Mouse (Mus musculus) spleen, adult 2 months (tissue): Measurements from ENCODE around the gene Nfia. TPM values are rescaled to one million over a fixed set of nuclear protein-coding genes. Genes with fewer than 3 reads are reported as not detected.

ENCODE experiments used
- DNase-seq, 2 experiments: peaks; one replicate each; pipeline versions ENCODE4 v3.0.0 to v3.0.0-alpha.2; 2012 to 2021; ENCODE audit warnings: low spot score in 2 of 2, low read depth in 1 of 2
- H3K27ac ChIP-seq: fragments of 200-500 bp; 2 replicates; pipeline ENCODE4 v1.5.1; 2012; ENCODE audit warnings: low read length, inconsistent platforms; ENCODE audit not compliant: insufficient read depth
- H3K27me3 ChIP-seq: fragments of 200-500 bp; 2 replicates; pipeline ENCODE4 v1.6.1; 2012; ENCODE audit warnings: mild to moderate bottlenecking, moderate library complexity, low read length, inconsistent platforms; ENCODE audit not compliant: control insufficient read depth, insufficient read depth
- H3K36me3 ChIP-seq: fragments of 200-500 bp; 2 replicates; pipeline ENCODE4 v1.6.1; 2012; ENCODE audit warnings: mild to moderate bottlenecking, low read length, inconsistent platforms; ENCODE audit not compliant: control insufficient read depth, insufficient read depth
- H3K4me1 ChIP-seq: fragments of 200-500 bp; 2 replicates; pipeline ENCODE4 v1.6.1; 2011; ENCODE audit warnings: inconsistent platforms; ENCODE audit not compliant: control insufficient read depth, insufficient read depth, insufficient read length
- H3K4me3 ChIP-seq: fragments of 200-500 bp; 2 replicates; pipeline ENCODE4 v1.5.1; 2011; ENCODE audit warnings: mild to moderate bottlenecking, inconsistent platforms; ENCODE audit not compliant: insufficient read depth, insufficient read length; ENCODE audit errors: extremely low read depth
- CTCF ChIP-seq: fragments of 200-500 bp; IDR thresholded peaks from 2 replicates; pipeline ENCODE4 v1.5.1; 2011; ENCODE audit warnings: mild to moderate bottlenecking, inconsistent platforms; ENCODE audit not compliant: insufficient read depth, insufficient read length, insufficient replicate concordance; ENCODE audit errors: extremely low read depth
- POLR2A ChIP-seq: fragments of 200-500 bp; IDR thresholded peaks from 2 replicates; pipeline ENCODE4 v1.6.1; 2011; ENCODE audit warnings: low read depth, low read length, inconsistent platforms
- WGBS: fragments of 180-500 bp; shearing (Covaris S2); methylation state at CpG from one replicate; pipeline ENCODE4 v1.1.7; 2018; 5-methylcytosine and 5-hydroxymethylcytosine counted together
- polyA plus RNA-seq: library from polyadenylated mRNA; depleted of rRNA; stranded (reverse); fragments of >200 nt; gene quantifications from 2 replicates; pipeline ENCODE4 v1.2.3, GENCODE M21; 2012

Nfia gene
- polyA plus RNA-seq, 1 experiment = 10.3 TPM

DNA sequence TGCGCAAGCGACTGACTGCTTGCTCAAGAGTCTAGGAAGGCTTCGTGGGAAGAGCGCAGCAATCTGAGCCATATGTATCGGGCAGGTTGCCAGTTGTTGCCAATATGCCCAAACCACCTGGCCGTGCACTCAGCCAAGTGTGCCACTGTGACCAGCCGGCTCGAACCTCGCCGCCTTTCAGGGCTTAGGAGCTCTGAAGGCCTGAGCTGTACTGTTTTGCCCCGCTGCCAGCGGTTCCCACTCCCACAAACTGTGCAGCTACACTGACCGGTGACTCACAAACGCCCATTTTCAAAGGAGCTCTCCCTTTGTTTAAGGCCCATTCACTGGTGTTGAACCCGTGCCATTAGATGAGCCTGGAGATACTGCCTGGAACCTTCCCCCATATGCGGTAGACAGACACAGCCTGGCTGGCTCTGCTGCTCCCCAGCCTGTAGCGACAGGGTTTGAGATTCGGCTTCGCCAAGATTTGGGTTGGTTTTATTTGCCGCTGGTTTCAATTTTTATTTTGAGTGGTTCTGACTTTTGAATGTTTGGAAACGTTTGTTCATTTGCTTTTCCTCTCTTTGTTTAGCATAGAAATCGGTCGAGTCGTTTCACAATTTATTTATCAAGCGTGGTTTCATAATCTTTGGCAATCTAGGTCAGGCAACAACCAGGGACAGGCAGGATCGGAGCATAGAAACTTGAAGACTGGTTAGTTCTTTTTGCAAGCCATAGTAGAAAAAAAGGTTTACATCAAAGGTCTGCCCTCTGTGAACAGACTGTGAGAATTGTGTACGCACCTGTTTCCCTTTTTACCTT lies 138.4 kb downstream of the Nfia start:
- Histone ChIP-seq H3K4me3 (no peak overlapping the region), H3K27me3 (no peaks in the 10 kb centered on the region; the same call in 1 of the 2 replicates), H3K27ac (no peak overlapping the region), H3K36me3 (no peaks in the 10 kb centered on the region), H3K4me1 (no peaks in the 10 kb centered on the region)
- no peak for TF ChIP-seq CTCF
- no peak for TF ChIP-seq POLR2A
- 83% methylated on average over 27 of the region's 27 CpGs for WGBS
- no peak for DNase-seq

DNA sequence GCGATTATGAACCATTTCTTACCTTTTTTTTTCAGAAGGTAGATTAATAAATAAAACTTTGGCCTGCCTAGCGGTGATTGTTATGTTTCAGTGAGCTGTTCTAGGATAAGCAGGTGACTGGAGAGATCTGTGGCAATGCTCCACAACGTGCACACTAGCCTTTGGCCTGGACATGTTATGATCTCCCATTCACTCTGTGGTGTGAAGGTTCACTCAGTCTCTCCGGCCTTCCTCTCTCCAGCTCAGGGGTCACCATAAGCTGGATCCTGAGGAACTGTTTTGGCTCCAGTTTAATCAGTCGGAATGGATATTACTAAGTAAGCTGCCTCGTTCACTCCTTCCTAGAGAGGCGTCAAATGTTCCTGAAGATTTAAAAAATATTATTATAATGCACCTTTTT lies 139.2 kb downstream of the Nfia start:
- 92% methylated on average over 7 of the region's 7 CpGs for WGBS

DNA sequence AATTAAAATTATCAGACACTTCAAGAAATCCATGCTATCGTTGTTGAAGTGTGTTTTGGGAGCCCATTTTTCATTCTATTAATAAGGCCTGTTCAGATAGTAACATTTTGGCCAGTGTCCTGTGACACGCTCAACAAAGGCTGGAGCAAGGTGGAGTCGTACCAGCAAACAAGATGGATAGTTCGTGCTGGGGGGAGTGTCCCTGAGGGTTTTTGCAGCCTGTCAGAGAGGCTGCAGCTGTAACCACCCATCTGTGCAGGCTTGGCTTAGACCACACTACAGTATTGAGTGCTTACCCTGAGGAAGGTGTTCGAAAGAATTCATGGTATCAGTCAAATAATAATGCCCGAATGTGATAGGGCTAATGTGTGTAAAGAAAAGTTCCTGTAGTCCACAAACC lies 139.6 kb downstream of the Nfia start:
- 86% methylated on average over 6 of the region's 6 CpGs for WGBS
- no peaks in the 10 kb centered on the region; the same call in 1 of the 2 replicates for H3K27me3 ChIP-seq
- no peaks in the 10 kb centered on the region for H3K4me1 ChIP-seq
- H3K36me3 ChIP-seq = no peaks in the 10 kb centered on the region
- no peak overlapping the region for H3K4me3 ChIP-seq
- no peak overlapping the region for H3K27ac ChIP-seq
- DNase-seq = no peak
- TF ChIP-seq CTCF (no peak), POLR2A (no peak)

More for the DNA sequence above, 139.2 kb downstream of the Nfia start:
- DNase-seq = no peak
- TF ChIP-seq POLR2A (no peak), CTCF (no peak)
- no peaks in the 10 kb centered on the region for H3K4me1 ChIP-seq
- no peaks in the 10 kb centered on the region; the same call in 1 of the 2 replicates for H3K27me3 ChIP-seq
- H3K4me3 ChIP-seq = no peak overlapping the region
- no peak overlapping the region for H3K27ac ChIP-seq
- no peaks in the 10 kb centered on the region for H3K36me3 ChIP-seq

DNA sequence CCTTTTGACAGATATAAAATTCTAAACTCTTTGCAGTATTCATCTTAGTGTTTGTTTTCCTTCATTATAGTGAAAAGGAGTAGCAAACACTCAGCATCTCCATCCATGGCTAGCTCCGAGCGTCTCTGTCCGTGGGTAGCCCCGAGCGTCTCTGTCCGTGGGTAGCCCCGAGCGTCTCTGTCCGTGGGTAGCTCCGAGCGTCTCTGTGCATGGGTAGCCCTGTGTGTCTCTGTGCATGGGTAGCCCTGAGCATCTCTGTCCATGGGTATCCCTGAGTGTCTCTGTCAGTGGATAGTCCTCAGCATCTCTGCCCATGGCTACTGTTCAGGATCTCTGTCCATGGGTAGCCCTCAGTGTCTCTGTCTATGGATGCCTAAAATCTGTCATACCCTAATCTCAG lies 140.0 kb downstream of the Nfia start:
- Histone ChIP-seq H3K27ac (no peak overlapping the region), H3K4me1 (no peaks in the 10 kb centered on the region), H3K36me3 (no peaks in the 10 kb centered on the region), H3K4me3 (no peak overlapping the region), H3K27me3 (no peaks in the 10 kb centered on the region; the same call in 1 of the 2 replicates)
- TF ChIP-seq POLR2A = no peak
- DNase-seq = no peak
- WGBS = 97% methylated on average over 11 of the region's 11 CpGs

DNA sequence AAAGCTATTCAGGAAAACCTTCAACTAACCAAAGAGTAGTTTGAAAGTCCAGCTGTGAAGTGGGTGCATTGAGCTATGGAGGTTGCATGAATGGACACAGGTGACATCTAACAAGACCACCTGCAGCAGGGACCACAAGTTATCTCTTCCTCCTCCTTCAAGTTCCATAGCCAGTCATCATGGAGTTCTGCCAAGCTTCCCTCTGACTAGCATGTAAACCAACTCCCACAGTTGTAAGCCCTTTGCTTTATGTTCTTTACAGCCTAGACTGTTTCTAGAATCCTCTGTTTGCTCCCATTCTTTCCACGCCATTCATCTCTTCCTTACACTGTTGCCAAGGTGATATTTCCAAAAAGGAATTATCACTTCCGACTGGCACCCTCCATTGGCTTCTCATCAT lies 141.8 kb downstream of the Nfia start:
- no peaks in the 10 kb centered on the region; the same call in 1 of the 2 replicates for H3K27me3 ChIP-seq
- no peak overlapping the region for H3K4me3 ChIP-seq
- WGBS = 93% methylated on average over 2 of the region's 2 CpGs
- no peak for DNase-seq
- no peaks in the 10 kb centered on the region for H3K4me1 ChIP-seq
- TF ChIP-seq POLR2A (no peak), CTCF (no peak)
- no peaks in the 10 kb centered on the region for H3K36me3 ChIP-seq
- H3K27ac ChIP-seq = no peak overlapping the region

DNA sequence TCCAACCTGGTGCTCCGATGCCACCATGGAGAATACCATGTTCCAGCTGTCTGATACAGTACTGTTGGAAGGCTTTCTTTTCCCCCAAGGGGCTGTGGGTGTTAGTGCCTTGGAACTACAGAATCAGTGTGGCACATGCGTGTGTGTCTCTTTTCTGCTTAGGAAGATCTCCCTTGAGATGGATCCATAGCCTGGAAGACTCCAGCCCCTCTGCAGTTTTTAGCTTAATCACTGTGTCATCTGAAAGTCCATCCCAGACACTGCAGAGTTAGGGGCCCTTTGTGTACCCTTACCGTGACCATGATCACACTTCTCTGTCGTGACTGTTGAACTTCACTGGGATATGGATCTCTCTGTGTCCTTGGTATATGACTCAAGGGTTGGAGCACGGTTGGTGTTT lies 142.2 kb downstream of the Nfia start:
- H3K27ac ChIP-seq = no peak overlapping the region
- no peaks in the 10 kb centered on the region for H3K4me1 ChIP-seq
- no peaks in the 10 kb centered on the region for H3K36me3 ChIP-seq
- no peak overlapping the region for H3K4me3 ChIP-seq
- no peak for TF ChIP-seq POLR2A
- no peak for TF ChIP-seq CTCF
- 95% methylated on average over 5 of the region's 5 CpGs for WGBS
- DNase-seq = no peak
- no peaks in the 10 kb centered on the region; the same call in 1 of the 2 replicates for H3K27me3 ChIP-seq

DNA sequence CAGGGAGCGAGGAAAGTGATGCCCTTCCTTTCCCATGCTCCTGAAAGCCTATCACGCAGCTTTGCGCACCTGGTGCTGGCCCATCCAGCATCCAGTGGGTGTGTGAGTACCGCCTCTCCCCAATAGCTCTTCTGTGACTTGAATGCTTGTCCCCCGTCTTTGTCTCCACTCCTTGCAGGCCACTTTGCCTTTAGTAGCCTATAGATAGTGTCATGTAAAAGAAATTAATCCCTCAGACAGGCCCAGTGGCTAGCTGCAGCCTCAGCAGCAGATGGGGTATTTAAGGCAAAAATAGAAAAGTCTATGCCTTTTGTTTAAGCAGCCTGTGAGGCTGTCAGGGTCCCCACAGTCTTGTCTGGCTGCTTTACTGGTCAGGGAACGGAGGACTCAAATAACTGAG lies 145.0 kb downstream of the Nfia start:
- Histone ChIP-seq H3K4me3 (no peak overlapping the region), H3K36me3 (no peaks in the 10 kb centered on the region), H3K4me1 (peaks cover 2% of the 10 kb centered on the region; the same call in 1 of the 2 replicates), H3K27me3 (no peaks in the 10 kb centered on the region), H3K27ac (no peak overlapping the region)
- WGBS = 94% methylated on average over 6 of the region's 6 CpGs
- no peak for DNase-seq
- TF ChIP-seq POLR2A = no peak
- no peak for TF ChIP-seq CTCF
